In the genomic region with DNA sequence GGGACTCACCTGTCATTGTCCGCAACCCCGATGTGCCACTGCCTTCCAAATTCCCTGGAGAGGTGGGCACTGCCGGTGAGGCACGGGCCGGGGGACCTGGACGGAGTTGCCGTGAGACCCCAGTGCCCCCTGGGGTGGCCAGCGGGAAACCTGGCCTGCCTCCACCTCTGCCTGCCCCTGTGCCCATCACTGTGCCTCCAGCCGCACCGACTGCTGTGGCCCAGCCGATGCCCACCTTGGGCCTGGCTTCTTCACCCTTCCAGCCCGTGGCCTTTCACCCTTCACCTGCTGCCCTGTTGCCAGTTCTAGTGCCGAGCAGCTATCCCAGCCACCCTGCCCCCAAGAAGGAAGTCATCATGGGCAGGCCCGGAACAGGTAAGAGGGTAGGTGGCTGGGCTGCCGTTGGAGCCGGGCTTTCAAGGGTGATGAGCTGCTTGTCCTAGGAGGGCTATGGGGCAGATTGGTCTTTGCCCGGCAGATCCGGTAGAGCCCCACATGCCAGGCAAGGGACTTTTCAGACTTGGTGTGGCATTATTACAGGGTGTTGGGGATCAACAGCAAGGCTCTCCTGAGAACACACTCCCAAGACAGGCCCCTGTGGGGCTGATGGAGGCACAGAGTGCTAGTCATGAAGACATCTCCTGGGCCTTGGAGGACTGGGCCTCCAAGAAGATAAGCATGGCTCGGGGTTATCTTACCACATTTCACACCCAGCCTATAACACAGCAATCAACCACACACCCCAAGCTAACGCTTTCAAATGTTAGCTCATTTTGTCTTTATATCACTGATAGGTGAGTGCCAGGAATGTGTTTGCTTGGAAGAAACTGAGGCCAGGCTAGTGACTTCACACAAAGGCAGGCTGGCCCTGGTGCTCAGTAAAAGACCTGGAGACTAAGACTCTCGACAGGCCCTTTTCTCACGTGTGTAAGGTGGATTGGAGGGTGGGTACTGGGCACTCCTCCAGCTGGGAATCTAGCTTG, we compare ENCODE assay signal across 11 mouse cellular contexts. TPM values are rescaled to one million over a fixed set of nuclear protein-coding genes. Genes with fewer than 3 reads are reported as not detected.
DNase-seq lines count a peak whose midpoint lies in the region; ATAC-seq and TF ChIP-seq lines count a peak whose summit lies in the region.
"Had no signal": no experiment of that assay in that cellular context is flagged by ENCODE, and none has a peak within 500 bp of the region (broad histone marks: within the 10 kb centered on the region; RNA-seq: fewer than 3 reads in every experiment).

No protein-coding gene starts in this region.

- peaks cover 18% of the 10 kb centered on the region for H3K4me1 ChIP-seq in midbrain, embryonic 11.5 days (ENCODE audit: control insufficient read depth, insufficient read depth, low read length)
- peaks cover 51% of the 10 kb centered on the region for H3K4me1 ChIP-seq in midbrain, embryonic 10.5 days
- H3K4me1 ChIP-seq in forebrain, postnatal 0 days (ENCODE audit: insufficient read depth) = peaks cover 21% of the 10 kb centered on the region
- peaks cover 80% of the 10 kb centered on the region for H3K4me1 ChIP-seq in liver, embryonic 16.5 days (ENCODE audit: control insufficient read depth, low read depth, low read length)

- H3K36me3 ChIP-seq in midbrain, embryonic 11.5 days (ENCODE audit: control insufficient read depth, insufficient read depth, low read length) = peaks cover 4% of the 10 kb centered on the region; the same call in 1 of the 2 replicates
- H3K36me3 ChIP-seq in midbrain, embryonic 10.5 days = peaks cover 32% of the 10 kb centered on the region
- peaks cover 34% of the 10 kb centered on the region for H3K36me3 ChIP-seq in forebrain, postnatal 0 days (ENCODE audit: insufficient read depth)
- H3K36me3 ChIP-seq in liver, embryonic 16.5 days (ENCODE audit: control insufficient read depth, insufficient read depth) = peaks cover 13% of the 10 kb centered on the region

- H3K9me3 ChIP-seq in midbrain, embryonic 11.5 days (ENCODE audit: control insufficient read depth, low read length) = no peaks in the 10 kb centered on the region
- no peaks in the 10 kb centered on the region for H3K9me3 ChIP-seq in midbrain, embryonic 10.5 days (replicated peaks)
- H3K9me3 ChIP-seq in forebrain, postnatal 0 days (ENCODE audit: low read length) = no peaks in the 10 kb centered on the region
- H3K9me3 ChIP-seq in liver, embryonic 16.5 days (replicated peaks; ENCODE audit: control insufficient read depth, low read length) = no peaks in the 10 kb centered on the region
- H3K9me3 ChIP-seq: lung, embryonic 15.5 days had no signal

- TF ChIP-seq CTCF in forebrain, postnatal 0 days (IDR thresholded peaks at IDR 0.05; ENCODE audit: low read depth) = no peak

- no peak overlapping the region for H3K4me3 ChIP-seq in midbrain, embryonic 11.5 days (ENCODE audit: low read depth, low read length)
- H3K4me3 ChIP-seq in midbrain, embryonic 10.5 days = no peak overlapping the region
- H3K4me3 ChIP-seq in forebrain, postnatal 0 days (ENCODE audit: low read depth, low read length) = no peak overlapping the region
- peak overlapping the region; percentile 33 for H3K4me3 ChIP-seq in liver, embryonic 16.5 days (ENCODE audit: low read depth, low read length)
- H3K4me3 ChIP-seq: lung, embryonic 15.5 days had no signal

- H3K27ac ChIP-seq in midbrain, embryonic 11.5 days (ENCODE audit: low read depth, low read length) = no peak overlapping the region
- H3K27ac ChIP-seq in midbrain, embryonic 10.5 days (replicated peaks) = no peak overlapping the region
- H3K27ac ChIP-seq in forebrain, postnatal 0 days (ENCODE audit: low read depth, low read length) = no peak overlapping the region
- peak overlapping the region; percentile 92 for H3K27ac ChIP-seq in liver, embryonic 16.5 days (ENCODE audit: low read length)
- H3K27ac ChIP-seq: lung, embryonic 15.5 days had no signal

- no peak for ATAC-seq in midbrain, embryonic 11.5 days (ENCODE audit: low FRiP score)
- no peak for ATAC-seq in forebrain, postnatal 0 days
- peak; percentile 74 for ATAC-seq in liver, embryonic 16.5 days (ENCODE audit: low read depth)

- no peak overlapping the region for H3K4me2 ChIP-seq in midbrain, embryonic 11.5 days
- no peak overlapping the region for H3K4me2 ChIP-seq in forebrain, postnatal 0 days (ENCODE audit: low read depth)
- peak overlapping the region; percentile 59 for H3K4me2 ChIP-seq in liver, embryonic 16.5 days (ENCODE audit: low read depth, low read length)
- H3K4me2 ChIP-seq: lung, embryonic 15.5 days had no signal

- no peaks in the 10 kb centered on the region for H3K27me3 ChIP-seq in midbrain, embryonic 11.5 days (ENCODE audit: control insufficient read depth, insufficient read depth, low read length)
- no peaks in the 10 kb centered on the region for H3K27me3 ChIP-seq in midbrain, embryonic 10.5 days (ENCODE audit: low read depth, poor library complexity, severe bottlenecking)
- H3K27me3 ChIP-seq in forebrain, postnatal 0 days (ENCODE audit: insufficient read depth, low read length) = no peaks in the 10 kb centered on the region
- no peaks in the 10 kb centered on the region for H3K27me3 ChIP-seq in liver, embryonic 16.5 days (ENCODE audit: control insufficient read depth, insufficient read depth, low read depth, low read length)
- H3K27me3 ChIP-seq: lung, embryonic 15.5 days had no signal

- peak; percentile 25 to 40 for DNase-seq in cerebellum, adult 18-20 months
- no peak for DNase-seq in cerebellum, adult 11 months
- DNase-seq in midbrain, embryonic 11.5 days (ENCODE audit: low spot score, missing footprints) = peak; percentile 73
- no peak for DNase-seq in midbrain, embryonic 10.5 days (ENCODE audit: low spot score)
- no peak for DNase-seq in forebrain, postnatal 0 days
- no peak for DNase-seq in left cerebral cortex, adult 8-10 months (ENCODE audit: low spot score in 2 of 2)
- no peak for DNase-seq in adrenal gland, postnatal 14 days
- DNase-seq: right cerebral cortex, postnatal 25 days had no signal

- 92% methylated on average over 22 of the region's 22 CpGs for WGBS in midbrain, embryonic 11.5 days
- WGBS in midbrain, embryonic 10.5 days = 92% methylated on average over 22 of the region's 22 CpGs
- WGBS in forebrain, postnatal 0 days = 90% methylated on average over 22 of the region's 22 CpGs
- WGBS in liver, embryonic 16.5 days (ENCODE audit: insufficient replicate concordance) = 64% methylated on average over 22 of the region's 22 CpGs

- no peak overlapping the region for H3K9ac ChIP-seq in midbrain, embryonic 11.5 days (ENCODE audit: low read length)
- 0 out of 2 replicates have a peak overlapping the region, but pooled peaks have one; percentile 2 for H3K9ac ChIP-seq in forebrain, postnatal 0 days
- H3K9ac ChIP-seq in liver, embryonic 16.5 days (ENCODE audit: low read depth, low read length) = peak overlapping the region; percentile 65
- H3K9ac ChIP-seq: lung, embryonic 15.5 days had no signal

RNA-seq across cellular contexts. Expression of gene Cic, which starts 6.0 kb away (rescaled TPM):
- polyA plus RNA-seq in midbrain, embryonic 11.5 days (2014; fragmentation: Nextera tagmentation; extraction: Ambion mirVana) = 25.5 and 29.7 TPM in 2 replicates
- 18.5 and 21.7 TPM in 2 replicates for polyA plus RNA-seq in midbrain, embryonic 10.5 days (2016; fragmentation: Nextera tagmentation; extraction: Ambion mirVana)
- total RNA-seq in forebrain, postnatal 0 days (2014; rRNA removed) = 119 and 121 TPM in 2 replicates
- polyA plus RNA-seq in forebrain, postnatal 0 days (2015; fragmentation: Nextera tagmentation; extraction: Ambion mirVana) = 25.4 and 31.3 TPM in 2 replicates
- 9.5 and 10.8 TPM in 2 replicates for polyA plus RNA-seq in liver, embryonic 16.5 days (2015; fragmentation: Nextera tagmentation; extraction: Ambion mirVana)
- 100 to 1,000 TPM; 196 to 238 (median 227) TPM for total RNA-seq in left cerebral cortex, adult 8-10 months (2022)
- total RNA-seq in adrenal gland, postnatal 14 days (2021) = 115 and 127 TPM in 2 replicates

RNA-seq across cellular contexts. Expression of gene Erf, which starts 23.0 kb away (rescaled TPM):
- polyA plus RNA-seq in midbrain, embryonic 11.5 days (2014; fragmentation: Nextera tagmentation; extraction: Ambion mirVana) = 11.7 and 13.9 TPM in 2 replicates
- polyA plus RNA-seq in midbrain, embryonic 10.5 days (2016; fragmentation: Nextera tagmentation; extraction: Ambion mirVana) = 6.9 and 7.3 TPM in 2 replicates
- total RNA-seq in forebrain, postnatal 0 days (2014; rRNA removed) = 11.8 and 16.5 TPM in 2 replicates
- polyA plus RNA-seq in forebrain, postnatal 0 days (2015; fragmentation: Nextera tagmentation; extraction: Ambion mirVana) = 3.7 and 4.5 TPM in 2 replicates
- 3.4 and 3.6 TPM in 2 replicates for polyA plus RNA-seq in liver, embryonic 16.5 days (2015; fragmentation: Nextera tagmentation; extraction: Ambion mirVana)
- 10 to 100 TPM; 61.3 to 75.7 (median 69.9) TPM for total RNA-seq in left cerebral cortex, adult 8-10 months (2022)
- 29.7 and 34.4 TPM in 2 replicates for total RNA-seq in adrenal gland, postnatal 14 days (2021)

RNA-seq across cellular contexts. Expression of gene Pafah1b3, which starts 24.2 kb away (rescaled TPM):
- polyA plus RNA-seq in midbrain, embryonic 11.5 days (2014; fragmentation: Nextera tagmentation; extraction: Ambion mirVana) = 306 and 332 TPM in 2 replicates
- 293 and 325 TPM in 2 replicates for polyA plus RNA-seq in midbrain, embryonic 10.5 days (2016; fragmentation: Nextera tagmentation; extraction: Ambion mirVana)
- total RNA-seq in forebrain, postnatal 0 days (2014; rRNA removed) = 407 and 461 TPM in 2 replicates
- polyA plus RNA-seq in forebrain, postnatal 0 days (2015; fragmentation: Nextera tagmentation; extraction: Ambion mirVana) = 517 and 583 TPM in 2 replicates
- polyA plus RNA-seq in liver, embryonic 16.5 days (2015; fragmentation: Nextera tagmentation; extraction: Ambion mirVana) = 25.6 and 26.2 TPM in 2 replicates
- 10 to 100 TPM; 29.5 to 38.7 (median 32.2) TPM for total RNA-seq in left cerebral cortex, adult 8-10 months (2022)
- total RNA-seq in adrenal gland, postnatal 14 days (2021) = 31.5 and 33.7 TPM in 2 replicates

RNA-seq across cellular contexts. Expression of gene Prr19, which starts 27.7 kb away (rescaled TPM):
- polyA plus RNA-seq in midbrain, embryonic 11.5 days (2014; fragmentation: Nextera tagmentation; extraction: Ambion mirVana) = 1.1 and 1.2 TPM in 2 replicates
- polyA plus RNA-seq in midbrain, embryonic 10.5 days (2016; fragmentation: Nextera tagmentation; extraction: Ambion mirVana) = 1.1 and 1.4 TPM in 2 replicates
- 2.1 and 2.5 TPM in 2 replicates for total RNA-seq in forebrain, postnatal 0 days (2014; rRNA removed)
- polyA plus RNA-seq in forebrain, postnatal 0 days (2015; fragmentation: Nextera tagmentation; extraction: Ambion mirVana) = 2.6 and 3.5 TPM in 2 replicates
- polyA plus RNA-seq in liver, embryonic 16.5 days (2015; fragmentation: Nextera tagmentation; extraction: Ambion mirVana) = 0.09 TPM in 1 of 2 replicates, not detected in the other
- not detected for total RNA-seq in left cerebral cortex, adult 8-10 months (2022)
- not detected in 2 replicates for total RNA-seq in adrenal gland, postnatal 14 days (2021)
- polyA plus RNA-seq: activated CD4-positive, CD25-positive, alpha-beta regulatory T cell, adult 4 months had no signal

RNA-seq across cellular contexts. Expression of gene Tmem145, which starts 32.4 kb away (rescaled TPM):
- polyA plus RNA-seq in midbrain, embryonic 11.5 days (2014; fragmentation: Nextera tagmentation; extraction: Ambion mirVana) = 7.2 and 7.7 TPM in 2 replicates
- 2.1 and 5.1 TPM in 2 replicates for polyA plus RNA-seq in midbrain, embryonic 10.5 days (2016; fragmentation: Nextera tagmentation; extraction: Ambion mirVana)
- 55.9 and 63.2 TPM in 2 replicates for total RNA-seq in forebrain, postnatal 0 days (2014; rRNA removed)
- polyA plus RNA-seq in forebrain, postnatal 0 days (2015; fragmentation: Nextera tagmentation; extraction: Ambion mirVana) = 46.7 and 68.0 TPM in 2 replicates
- polyA plus RNA-seq in liver, embryonic 16.5 days (2015; fragmentation: Nextera tagmentation; extraction: Ambion mirVana) = 0.07 TPM in 1 of 2 replicates, not detected in the other
- total RNA-seq in left cerebral cortex, adult 8-10 months (2022) = 10 to 100 TPM; 40.7 to 46.5 (median 42.0) TPM
- 1.4 and 3.2 TPM in 2 replicates for total RNA-seq in adrenal gland, postnatal 14 days (2021)
- polyA plus RNA-seq: activated CD4-positive, CD25-positive, alpha-beta regulatory T cell, adult 4 months had no signal

Comparison
In these comparisons a context has a peak if more than half of its experiments do, and no peak if none do; other contexts are left out.
1. DNase-seq: peak in cerebellum, adult 18-20 months (2 of 2) and midbrain, embryonic 11.5 days (single experiment); none in cerebellum, adult 11 months (single experiment), midbrain, embryonic 10.5 days (single experiment), forebrain, postnatal 0 days (single experiment), left cerebral cortex, adult 8-10 months (0 of 2) and adrenal gland, postnatal 14 days (single experiment).
2. RNA of gene Pafah1b3, which starts 24.2 kb away (polyA plus RNA-seq): 517 to 583 TPM in forebrain, postnatal 0 days, 306 to 332 TPM in midbrain, embryonic 11.5 days and 293 to 325 TPM in midbrain, embryonic 10.5 days; 25.6 to 26.2 TPM in liver, embryonic 16.5 days; every median in the first group is over 10 times any median in the second.